13 mouse cellular contexts compared by ENCODE assay signal in genomic region chr5:143284762-143285161, GRCm38 (mm10). TPM values are rescaled to one million over a fixed set of nuclear protein-coding genes. Genes with fewer than 3 reads are reported as not detected.
A peak's percentile ranks its signal among the peaks of the same experiment; 100 is the strongest.
DNase-seq lines count a peak whose midpoint lies in the region; ATAC-seq and TF ChIP-seq lines count a peak whose summit lies in the region.
"Had no signal": no experiment of that assay in that cellular context is flagged by ENCODE, and none has a peak within 500 bp of the region (broad histone marks: within the 10 kb centered on the region; RNA-seq: fewer than 3 reads in every experiment).

No protein-coding gene starts in this region.

- no peaks in the 10 kb centered on the region for H3K9me3 ChIP-seq in kidney, embryonic 16.5 days (ENCODE audit: low read length)
- H3K9me3 ChIP-seq in lung, embryonic 14.5 days (ENCODE audit: low read depth, low read length), result no peaks in the 10 kb centered on the region
- H3K9me3 ChIP-seq in MEL (replicated peaks; ENCODE audit: insufficient read depth, low read length), result no peaks in the 10 kb centered on the region
- no peaks in the 10 kb centered on the region for H3K9me3 ChIP-seq in stomach, postnatal 0 days (ENCODE audit: control insufficient read depth, low read length)

- H3K4me3 ChIP-seq in kidney, embryonic 16.5 days (ENCODE audit: low read length), result no peak overlapping the region
- no peak overlapping the region for H3K4me3 ChIP-seq in lung, embryonic 14.5 days (ENCODE audit: low read depth, low read length)
- no peak overlapping the region for H3K4me3 ChIP-seq in MEL (ENCODE audit: control insufficient read depth in 1 of 2, insufficient read depth in 1 of 2, low read depth in 2 of 2, low read length in 2 of 2)
- H3K4me3 ChIP-seq in stomach, postnatal 0 days (ENCODE audit: low read depth, low read length), result no peak overlapping the region

- H3K27ac ChIP-seq in kidney, embryonic 16.5 days (ENCODE audit: low read length), result no peak overlapping the region
- H3K27ac ChIP-seq in lung, embryonic 14.5 days (ENCODE audit: low read depth), result no peak overlapping the region
- no peak overlapping the region for H3K27ac ChIP-seq in MEL (ENCODE audit: control insufficient read depth, low read depth, low read length)
- no peak overlapping the region for H3K27ac ChIP-seq in stomach, postnatal 0 days (replicated peaks)

- H3K4me1 ChIP-seq in kidney, embryonic 16.5 days (ENCODE audit: insufficient read depth, low read length), result peaks cover 12% of the 10 kb centered on the region
- H3K4me1 ChIP-seq in lung, embryonic 14.5 days (ENCODE audit: insufficient read depth), result peaks cover 4% of the 10 kb centered on the region; the same call in 1 of the 2 replicates
- no peaks in the 10 kb centered on the region for H3K4me1 ChIP-seq in MEL (ENCODE audit: control insufficient read depth in 1 of 2, insufficient read depth in 2 of 2, low read length in 2 of 2)
- no peaks in the 10 kb centered on the region for H3K4me1 ChIP-seq in stomach, postnatal 0 days (replicated peaks; ENCODE audit: control insufficient read depth, insufficient read depth)

- H3K79me2 ChIP-seq in MEL (ENCODE audit: control insufficient read depth, insufficient read depth, low read length, poor library complexity), result no peaks in the 10 kb centered on the region

- no peaks in the 10 kb centered on the region for H3K36me3 ChIP-seq in kidney, embryonic 16.5 days (ENCODE audit: insufficient read depth, low read length)
- H3K36me3 ChIP-seq in lung, embryonic 14.5 days (ENCODE audit: insufficient read depth), result no peaks in the 10 kb centered on the region
- H3K36me3 ChIP-seq in MEL (ENCODE audit: control insufficient read depth in 1 of 2, insufficient read depth in 2 of 2, low read length in 2 of 2), result no peaks in the 10 kb centered on the region
- H3K36me3 ChIP-seq in stomach, postnatal 0 days (ENCODE audit: control insufficient read depth, insufficient read depth, low read length), result no peaks in the 10 kb centered on the region

- peak; percentile 48 for TF ChIP-seq CTCF in lung, embryonic 14.5 days (IDR thresholded peaks at IDR 0.05; ENCODE audit: low read depth)
- peak; percentile 46 to 82 (median 80) for TF ChIP-seq CTCF in MEL (IDR thresholded peaks at IDR 0.05 in 2 of 3, conservative IDR thresholded peaks at IDR 0.05 in 1 of 3; ENCODE audit: control insufficient read depth in 1 of 3, insufficient read depth in 1 of 3, low read depth in 2 of 3, low read length in 3 of 3, poor library complexity in 1 of 3, severe bottlenecking in 1 of 3)
- TF ChIP-seq CTCF in stomach, postnatal 0 days (IDR thresholded peaks at IDR 0.05; ENCODE audit: low read depth), result peak; percentile 58

- no peak for TF ChIP-seq EP300 in MEL (IDR thresholded peaks at IDR 0.05; ENCODE audit: low read depth in 1 of 2, low read length in 2 of 2)
- TF ChIP-seq EP300 in stomach, postnatal 0 days (optimal IDR thresholded peaks at IDR 0.05), result no peak

- no peak for TF ChIP-seq POLR2A in MEL (IDR thresholded peaks at IDR 0.05; ENCODE audit: control insufficient read depth in 1 of 2, insufficient read depth in 1 of 2, low read depth in 1 of 2, low read length in 2 of 2, poor library complexity in 1 of 2)

- ATAC-seq in kidney, embryonic 16.5 days (ENCODE audit: low FRiP score, low TSS enrichment), result no peak
- no peak for ATAC-seq in lung, embryonic 14.5 days (ENCODE audit: insufficient read depth)
- no peak for ATAC-seq in stomach, postnatal 0 days (ENCODE audit: low FRiP score, low TSS enrichment)
- ATAC-seq: hindbrain, embryonic 16.5 days had no signal

- peaks cover 38% of the 10 kb centered on the region for H3K27me3 ChIP-seq in kidney, embryonic 16.5 days (ENCODE audit: insufficient read depth, low read length)
- H3K27me3 ChIP-seq in lung, embryonic 14.5 days (ENCODE audit: insufficient read depth, low read length), result peaks cover 44% of the 10 kb centered on the region
- H3K27me3 ChIP-seq in MEL (ENCODE audit: control insufficient read depth in 1 of 2, insufficient read depth in 2 of 2, low read length in 2 of 2), result no peaks in the 10 kb centered on the region
- H3K27me3 ChIP-seq in stomach, postnatal 0 days (ENCODE audit: control insufficient read depth, insufficient read depth, low read length), result peaks cover 7% of the 10 kb centered on the region; the same call in 1 of the 2 replicates

- peak; percentile 90 for TF ChIP-seq RAD21 in MEL (IDR thresholded peaks at IDR 0.05; ENCODE audit: low read depth, low read length)

- peak; percentile 17 for DNase-seq in kidney, adult 18-20 months
- DNase-seq in lung, embryonic 14.5 days, result no peak
- DNase-seq in lung, adult 18-20 months, result no peak
- DNase-seq in MEL (ENCODE audit: low read depth, low spot score), result peak; percentile 68
- no peak for DNase-seq in stomach, postnatal 0 days (ENCODE audit: low spot score)
- DNase-seq in c-Kit-positive CD71-positive TER-119-positive erythroid progenitor cells, embryonic 14.5 days (ENCODE audit: low spot score), result no peak
- DNase-seq: cerebellum, adult 18-20 months; heart, adult 11 months; heart, postnatal 10 days had no signal

- WGBS in kidney, embryonic 16.5 days, result 55% methylated on average over 6 of the region's 6 CpGs
- 48% methylated on average over 6 of the region's 6 CpGs for WGBS in lung, embryonic 14.5 days
- WGBS in stomach, postnatal 0 days, result 37% methylated on average over 6 of the region's 6 CpGs

- no peak overlapping the region for H3K4me2 ChIP-seq in kidney, embryonic 16.5 days (replicated peaks; ENCODE audit: low read depth, low read length)
- no peak overlapping the region for H3K4me2 ChIP-seq in lung, embryonic 14.5 days
- no peak overlapping the region for H3K4me2 ChIP-seq in stomach, postnatal 0 days (replicated peaks; ENCODE audit: low read depth)
- H3K4me2 ChIP-seq: midbrain, embryonic 11.5 days had no signal

- H3K9ac ChIP-seq in kidney, embryonic 16.5 days (replicated peaks; ENCODE audit: low read length), result no peak overlapping the region
- H3K9ac ChIP-seq in lung, embryonic 14.5 days, result no peak overlapping the region
- no peak overlapping the region for H3K9ac ChIP-seq in MEL (ENCODE audit: control insufficient read depth, low read depth, low read length, poor library complexity, severe bottlenecking)
- H3K9ac ChIP-seq in stomach, postnatal 0 days (ENCODE audit: low read length), result no peak overlapping the region

TF ChIP-seq in MEL, 35 proteins besides CTCF, POLR2A, EP300 and RAD21 (continues in another document):
- TF ChIP-seq RCOR1 (IDR thresholded peaks at IDR 0.05; ENCODE audit: low read depth, low read length), result no peak
- no peak for TF ChIP-seq NELFE (IDR thresholded peaks at IDR 0.05; ENCODE audit: low read depth, low read length)
- no peak for TF ChIP-seq POLR2AphosphoS2 (IDR thresholded peaks at IDR 0.05; ENCODE audit: low read length)
- peak; percentile 89 for TF ChIP-seq SMC3 (IDR thresholded peaks at IDR 0.05; ENCODE audit: low read depth, low read length)
- no peak for TF ChIP-seq GATA1 (IDR thresholded peaks at IDR 0.05; ENCODE audit: low read depth, low read length)
- TF ChIP-seq BHLHE40 (IDR thresholded peaks at IDR 0.05; ENCODE audit: borderline replicate concordance, low read depth, low read length), result no peak
- TF ChIP-seq ZC3H11A (IDR thresholded peaks at IDR 0.05; ENCODE audit: low read depth, low read length), result peak; percentile 92
- TF ChIP-seq ETS1 (IDR thresholded peaks at IDR 0.05; ENCODE audit: low read depth, low read length), result no peak
- no peak for TF ChIP-seq USF2 (IDR thresholded peaks at IDR 0.05; ENCODE audit: borderline replicate concordance in 1 of 2, insufficient read depth in 1 of 2, low read depth in 1 of 2, low read length in 2 of 2)

RNA-seq across cellular contexts. Expression of gene Zfp853, which starts 8.7 kb away (rescaled TPM):
- 0.05 TPM in 2 replicates for polyA plus RNA-seq in kidney, embryonic 16.5 days (2015; fragmentation: Nextera tagmentation; extraction: Ambion mirVana)
- polyA plus RNA-seq in lung, embryonic 14.5 days (2014; fragmentation: Nextera tagmentation; extraction: Ambion mirVana), result not detected in 2 replicates
- 0.08 TPM in 1 of 2 replicates, not detected in the other for total RNA-seq in MEL (2012; rRNA removed)
- under 1 TPM in 1 of 2 experiments, not detected in 1; 0.14 TPM for polyA plus RNA-seq in MEL (2012; ENCODE audit: insufficient read depth in 1 of 2, insufficient read length in 2 of 2, low read depth in 1 of 2, low replicate concordance in 2 of 2, missing spikeins in 1 of 2)
- 0.06 TPM in 2 replicates for polyA plus RNA-seq in stomach, postnatal 0 days (2015; fragmentation: Nextera tagmentation; extraction: Ambion mirVana)
- polyA plus RNA-seq: liver, embryonic 16.5 days had no signal

RNA-seq across cellular contexts. Expression of gene Zfp316, which starts 14.9 kb away (rescaled TPM):
- polyA plus RNA-seq in kidney, embryonic 16.5 days (2015; fragmentation: Nextera tagmentation; extraction: Ambion mirVana), result 1.4 and 2.3 TPM in 2 replicates
- 2.1 and 2.3 TPM in 2 replicates for polyA plus RNA-seq in lung, embryonic 14.5 days (2014; fragmentation: Nextera tagmentation; extraction: Ambion mirVana)
- total RNA-seq in MEL (2012; rRNA removed), result 3.1 and 4.8 TPM in 2 replicates
- 1 to 10 TPM in 1 of 2 experiments, not detected in 1; 4.3 TPM for polyA plus RNA-seq in MEL (2012; ENCODE audit: insufficient read depth in 1 of 2, insufficient read length in 2 of 2, low read depth in 1 of 2, low replicate concordance in 2 of 2, missing spikeins in 1 of 2)
- polyA plus RNA-seq in stomach, postnatal 0 days (2015; fragmentation: Nextera tagmentation; extraction: Ambion mirVana), result 1.4 and 1.7 TPM in 2 replicates

RNA-seq across cellular contexts. Expression of gene E130309D02Rik, which starts 30.4 kb away (rescaled TPM):
- 39.4 and 43.7 TPM in 2 replicates for polyA plus RNA-seq in kidney, embryonic 16.5 days (2015; fragmentation: Nextera tagmentation; extraction: Ambion mirVana)
- polyA plus RNA-seq in lung, embryonic 14.5 days (2014; fragmentation: Nextera tagmentation; extraction: Ambion mirVana), result 40.0 and 46.6 TPM in 2 replicates
- total RNA-seq in MEL (2012; rRNA removed), result 51.4 and 59.3 TPM in 2 replicates
- 10 to 100 TPM in 1 of 2 experiments, not detected in 1; 92.4 TPM for polyA plus RNA-seq in MEL (2012; ENCODE audit: insufficient read depth in 1 of 2, insufficient read length in 2 of 2, low read depth in 1 of 2, low replicate concordance in 2 of 2, missing spikeins in 1 of 2)
- polyA plus RNA-seq in stomach, postnatal 0 days (2015; fragmentation: Nextera tagmentation; extraction: Ambion mirVana), result 15.7 and 18.5 TPM in 2 replicates

RNA-seq across cellular contexts. Expression of gene Zdhhc4, which starts 44.3 kb away (rescaled TPM):
- 81.9 and 82.7 TPM in 2 replicates for polyA plus RNA-seq in kidney, embryonic 16.5 days (2015; fragmentation: Nextera tagmentation; extraction: Ambion mirVana)
- 74.6 and 77.9 TPM in 2 replicates for polyA plus RNA-seq in lung, embryonic 14.5 days (2014; fragmentation: Nextera tagmentation; extraction: Ambion mirVana)
- total RNA-seq in MEL (2012; rRNA removed), result 16.2 and 17.6 TPM in 2 replicates
- 10 to 100 TPM in 1 of 2 experiments, not detected in 1; 62.1 TPM for polyA plus RNA-seq in MEL (2012; ENCODE audit: insufficient read depth in 1 of 2, insufficient read length in 2 of 2, low read depth in 1 of 2, low replicate concordance in 2 of 2, missing spikeins in 1 of 2)
- polyA plus RNA-seq in stomach, postnatal 0 days (2015; fragmentation: Nextera tagmentation; extraction: Ambion mirVana), result 62.6 and 65.2 TPM in 2 replicates

RNA-seq across cellular contexts. Expression of gene Zfp12, which starts 49.8 kb away (rescaled TPM):
- 16.3 and 19.7 TPM in 2 replicates for polyA plus RNA-seq in kidney, embryonic 16.5 days (2015; fragmentation: Nextera tagmentation; extraction: Ambion mirVana)
- polyA plus RNA-seq in lung, embryonic 14.5 days (2014; fragmentation: Nextera tagmentation; extraction: Ambion mirVana), result 16.9 and 17.2 TPM in 2 replicates
- total RNA-seq in MEL (2012; rRNA removed), result 15.5 and 17.3 TPM in 2 replicates
- 10 to 100 TPM; 15.2 to 56.3 TPM for polyA plus RNA-seq in MEL (2012; ENCODE audit: insufficient read depth in 1 of 2, insufficient read length in 2 of 2, low read depth in 1 of 2, low replicate concordance in 2 of 2, missing spikeins in 1 of 2)
- 4.2 and 4.5 TPM in 2 replicates for polyA plus RNA-seq in stomach, postnatal 0 days (2015; fragmentation: Nextera tagmentation; extraction: Ambion mirVana)

Comparison
In these comparisons a context has a peak if more than half of its experiments do, and no peak if none do; other contexts are left out.
1. DNase-seq: peak in kidney, adult 18-20 months (single experiment) and MEL (single experiment); none in lung, embryonic 14.5 days (single experiment), lung, adult 18-20 months (0 of 2), stomach, postnatal 0 days (single experiment) and c-Kit-positive CD71-positive TER-119-positive erythroid progenitor cells, embryonic 14.5 days (single experiment).
2. Peak in every context shown above with its lines, with median percentiles within 50 percentile points of each other: CTCF ChIP-seq.